Mouse (Mus musculus): ENCODE measurements around the gene Rbp2.

DNA sequence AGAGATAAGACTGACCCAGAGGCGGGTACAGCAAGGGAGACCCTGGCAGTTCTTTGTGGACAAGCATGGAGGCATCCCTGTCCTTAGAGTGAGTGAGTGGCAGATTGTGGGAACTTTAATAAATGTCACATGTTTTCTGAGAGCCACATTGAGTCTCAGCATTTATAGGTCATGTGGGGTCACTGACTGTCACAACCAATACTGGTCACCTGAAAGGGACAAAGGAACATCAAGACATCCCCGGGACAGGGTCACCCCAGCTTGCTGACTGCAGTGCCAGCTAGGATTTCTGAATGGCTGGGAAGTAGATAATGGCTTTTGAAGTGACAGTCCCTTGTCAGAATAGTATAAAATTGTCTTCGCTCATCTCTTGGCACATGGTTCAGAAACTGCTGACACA lies 46.8 kb upstream of the Rbp2 start:
- no peak for TF ChIP-seq GATA1 (IDR thresholded peaks at IDR 0.05; ENCODE audit: borderline replicate concordance, low read length)
- TF ChIP-seq FLI1 (IDR thresholded peaks at IDR 0.05; ENCODE audit: low read length) = no peak

Measured in megakaryocyte, embryonic 14.5 days (primary cell).